Mouse (Mus musculus) liver, embryonic 16.5 days (tissue): Measurements from ENCODE around the gene 4930426L09Rik. TPM values are rescaled to one million over a fixed set of nuclear protein-coding genes. Genes with fewer than 3 reads are reported as not detected.
A peak's percentile ranks its signal among the peaks of the same experiment; 100 is the strongest.

ENCODE experiments used
- ATAC-seq: fragments of 200-750 bp; cut with Nextera tagmentation; 2 replicates; pipeline ENCODE4 v1.8.0; 2017; ENCODE audit warnings: low read depth, mild to moderate bottlenecking, moderate number of reproducible peaks, moderate library complexity
- H3K27ac ChIP-seq: fragments of 300-500 bp; sonication (generic); 2 replicates; pipeline ENCODE4 v1.5.1; 2014; ENCODE audit warnings: mild to moderate bottlenecking, low read length
- H3K27me3 ChIP-seq: fragments of 300-500 bp; sonication (generic); 2 replicates; pipeline ENCODE4 v1.6.1; 2014; ENCODE audit warnings: low read depth, low read length, mixed read lengths; ENCODE audit not compliant: control insufficient read depth, insufficient read depth
- H3K36me3 ChIP-seq: fragments of 300-500 bp; sonication (generic); 2 replicates; pipeline ENCODE4 v1.6.1; 2014; ENCODE audit warnings: mild to moderate bottlenecking; ENCODE audit not compliant: control insufficient read depth, insufficient read depth
- H3K4me1 ChIP-seq: fragments of 300-500 bp; sonication (generic); 2 replicates; pipeline ENCODE4 v1.6.1; 2014; ENCODE audit warnings: low read depth, low read length, mixed read lengths; ENCODE audit not compliant: control insufficient read depth
- H3K4me2 ChIP-seq: fragments of 300-500 bp; sonication (generic); 2 replicates; pipeline ENCODE4 v1.6.1; 2014; ENCODE audit warnings: low read depth, low read length, mixed read lengths
- H3K4me3 ChIP-seq: fragments of 300-500 bp; sonication (generic); 2 replicates; pipeline ENCODE4 v1.5.1; 2014; ENCODE audit warnings: low read depth, mild to moderate bottlenecking, low read length
- H3K9ac ChIP-seq: fragments of 300-500 bp; sonication (generic); 2 replicates; pipeline ENCODE4 v1.6.1; 2014; ENCODE audit warnings: low read depth, low read length
- H3K9me3 ChIP-seq: fragments of 300-500 bp; sonication (generic); replicated peaks from 2 replicates; pipeline ENCODE4 v1.6.1; 2016; ENCODE audit warnings: low read length; ENCODE audit not compliant: control insufficient read depth
- WGBS: fragments of 180-500 bp; shearing (Covaris S2); extraction: QIAGEN DNeasy Blood & Tissue Kit; methylation state at CpG from one replicate; pipeline ENCODE4 v1.1.7; 2014; ENCODE audit not compliant: insufficient replicate concordance; 5-methylcytosine and 5-hydroxymethylcytosine counted together
- polyA plus RNA-seq: library from polyadenylated mRNA; unstranded; fragments of >200 nt; fragmentation: Nextera tagmentation; extraction: Ambion mirVana; gene quantifications from 2 replicates; pipeline ENCODE4 v1.2.1, GENCODE M21; 2015

4930426L09Rik gene
- 0.12 and 0.15 TPM in 2 replicates for polyA plus RNA-seq

DNA sequence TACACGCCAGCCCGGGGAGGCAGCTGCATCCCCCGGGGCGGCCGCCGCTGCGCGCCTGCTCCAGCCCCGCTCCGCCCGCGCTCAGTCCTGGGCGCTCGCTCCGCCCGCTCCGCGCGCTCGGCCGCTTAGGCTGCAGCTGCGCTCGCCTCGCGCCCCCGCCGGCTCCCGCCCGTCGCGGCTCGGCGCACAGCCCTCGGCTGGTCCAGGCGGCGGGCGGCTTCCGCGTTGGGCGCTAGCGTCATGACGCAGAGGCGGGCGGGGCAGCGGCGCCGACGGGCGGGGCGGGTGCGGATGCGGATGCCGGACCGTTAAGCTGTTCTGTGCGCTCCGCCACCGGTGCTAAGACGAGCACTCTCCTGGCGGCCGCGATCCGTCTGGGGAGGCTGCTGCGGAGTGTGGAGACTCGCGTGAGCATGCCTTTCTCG is at the start of gene 4930426L09Rik, which contains the start of gene Pip4k2a:
TSS of gene 4930426L09Rik (plus strand) at position 290 of the 425 bp plus-strand sequence.
TSS of gene Pip4k2a (minus strand) at position 73 of the 425 bp plus-strand sequence.
- H3K27me3 ChIP-seq: no peaks in the 10 kb centered on the region; the same call in 1 of the 2 replicates
- peak within 1 kb of the TSS; percentile 99 for H3K27ac ChIP-seq
- WGBS: under 1% methylated on average over 51 of the region's 66 CpGs
- peak within 1 kb of the TSS; percentile 81 for H3K4me3 ChIP-seq
- H3K9ac ChIP-seq: peak within 1 kb of the TSS; percentile 98
- ATAC-seq: peak; percentile 93
- H3K4me2 ChIP-seq: peak within 1 kb of the TSS; percentile 85
- peaks cover 34% of the 10 kb centered on the region for H3K4me1 ChIP-seq
- H3K36me3 ChIP-seq: no peaks in the 10 kb centered on the region
- H3K9me3 ChIP-seq: no peaks in the 10 kb centered on the region

DNA sequence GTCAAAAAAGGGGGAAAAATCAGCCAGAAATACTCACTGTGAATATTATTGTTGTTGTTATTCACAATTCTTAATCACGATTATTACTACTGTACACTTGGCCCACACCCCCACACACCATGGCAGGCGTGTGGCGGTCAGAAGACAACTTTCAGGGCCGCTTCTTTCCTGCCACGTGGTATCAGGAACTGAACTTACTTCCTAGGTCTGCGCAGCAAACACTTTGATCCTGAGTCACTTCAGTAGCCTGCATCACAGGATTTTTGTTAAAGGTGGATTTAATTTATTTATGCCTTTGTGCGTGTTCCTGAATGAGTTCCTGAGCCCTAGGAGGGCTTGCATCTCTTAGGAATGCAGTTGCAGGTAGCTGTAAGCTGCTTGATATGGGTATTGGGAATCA is 49.4 kb upstream of the 4930426L09Rik start:
- 40% methylated on average over 7 of the region's 7 CpGs for WGBS
- H3K9ac ChIP-seq: no peak overlapping the region
- H3K27me3 ChIP-seq: no peaks in the 10 kb centered on the region
- H3K27ac ChIP-seq: no peak overlapping the region
- H3K4me3 ChIP-seq: no peak overlapping the region
- H3K36me3 ChIP-seq: no peaks in the 10 kb centered on the region
- peaks cover 30% of the 10 kb centered on the region for H3K4me1 ChIP-seq
- ATAC-seq: no peak
- H3K4me2 ChIP-seq: no peak overlapping the region
- no peaks in the 10 kb centered on the region for H3K9me3 ChIP-seq

DNA sequence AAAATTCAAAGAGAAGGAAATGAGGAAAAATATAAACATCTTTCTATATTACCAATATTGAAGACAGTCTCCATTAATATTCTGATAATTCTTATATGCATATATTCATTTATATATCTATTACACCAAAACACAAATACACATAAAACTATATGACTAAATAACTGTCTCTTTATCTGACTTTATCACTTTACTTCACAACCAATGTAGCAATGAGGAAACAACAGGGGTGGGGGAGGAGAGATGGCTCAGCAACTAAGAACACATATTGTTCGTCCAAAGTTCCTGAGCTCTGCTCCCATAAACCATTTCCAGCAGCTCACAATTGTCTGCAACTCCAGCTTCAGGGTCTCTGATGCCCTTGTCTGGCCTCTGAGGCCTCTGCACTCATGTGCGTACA is 47.4 kb upstream of the 4930426L09Rik start:
- H3K27ac ChIP-seq: no peak overlapping the region
- H3K36me3 ChIP-seq: no peaks in the 10 kb centered on the region
- no peaks in the 10 kb centered on the region for H3K27me3 ChIP-seq
- H3K4me2 ChIP-seq: no peak overlapping the region
- no peak overlapping the region for H3K9ac ChIP-seq
- H3K9me3 ChIP-seq: no peaks in the 10 kb centered on the region
- 48% methylated on average over 2 of the region's 2 CpGs for WGBS
- no peak overlapping the region for H3K4me3 ChIP-seq
- peaks cover 48% of the 10 kb centered on the region for H3K4me1 ChIP-seq
- ATAC-seq: no peak

DNA sequence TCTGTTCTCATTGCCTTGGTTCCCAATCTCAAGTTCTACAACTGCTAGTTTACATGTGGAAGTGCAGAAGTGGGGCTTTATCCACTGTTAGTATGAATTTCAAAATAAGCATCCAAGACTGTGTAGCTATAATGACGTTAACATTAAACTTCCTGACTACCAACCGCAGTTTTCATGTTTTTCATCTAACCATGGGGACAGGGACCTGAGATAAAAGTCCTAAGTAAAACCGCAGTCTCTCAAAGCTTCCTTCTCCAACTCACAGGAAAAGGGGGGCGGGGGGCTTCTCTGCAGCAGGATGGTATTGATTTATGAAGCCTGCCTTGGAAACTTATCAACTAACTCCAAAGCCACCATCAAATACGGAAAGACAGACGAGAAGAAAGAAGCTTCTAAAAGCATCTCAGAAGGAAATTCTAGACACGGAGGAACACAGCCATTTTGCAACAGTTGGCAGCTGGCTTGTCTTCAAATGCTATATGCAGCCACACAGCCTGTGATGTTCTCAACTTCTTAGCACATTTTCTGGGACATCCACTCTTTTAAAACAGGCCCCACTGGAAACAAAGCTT is 46.0 kb upstream of the 4930426L09Rik start:
- no peak for ATAC-seq
- peak overlapping the region; percentile 39 for H3K4me2 ChIP-seq
- WGBS: 4% methylated on average over 7 of the region's 7 CpGs
- no peak overlapping the region; the same call in 1 of the 2 replicates for H3K4me3 ChIP-seq
- peak overlapping the region; percentile 47 for H3K27ac ChIP-seq
- H3K27me3 ChIP-seq: no peaks in the 10 kb centered on the region
- no peaks in the 10 kb centered on the region for H3K36me3 ChIP-seq
- H3K4me1 ChIP-seq: peaks cover 61% of the 10 kb centered on the region
- no peaks in the 10 kb centered on the region for H3K9me3 ChIP-seq
- H3K9ac ChIP-seq: peak overlapping the region; percentile 16

DNA sequence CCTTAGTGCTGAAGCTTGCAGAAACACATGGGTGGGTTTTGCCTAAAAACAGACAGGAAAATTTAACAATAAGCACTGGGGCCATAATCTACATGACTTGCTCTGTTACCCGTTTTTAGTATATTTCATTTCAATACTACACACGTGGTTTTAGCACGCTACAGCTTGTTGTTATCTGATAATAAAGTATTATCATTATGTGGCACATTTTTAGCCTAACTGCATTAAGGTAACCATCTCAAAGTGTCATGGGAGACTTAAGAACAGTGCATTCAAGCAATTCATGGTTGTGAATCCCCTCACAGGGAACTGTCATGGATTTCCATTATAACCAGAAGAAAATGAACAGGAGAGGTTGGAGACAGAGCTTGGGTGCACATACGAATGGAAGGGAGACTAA is 43.7 kb upstream of the 4930426L09Rik start:
- Histone ChIP-seq H3K36me3 (no peaks in the 10 kb centered on the region), H3K9me3 (no peaks in the 10 kb centered on the region), H3K4me1 (peaks cover 80% of the 10 kb centered on the region), H3K9ac (0 out of 2 replicates have a peak overlapping the region, but pooled peaks have one; percentile 24), H3K4me2 (peak overlapping the region; percentile 19), H3K4me3 (peak overlapping the region; percentile 1; the same call in 1 of the 2 replicates), H3K27ac (peak overlapping the region; percentile 62), H3K27me3 (no peaks in the 10 kb centered on the region)
- WGBS: 20% methylated on average over 4 of the region's 4 CpGs
- ATAC-seq: peak; percentile 71

DNA sequence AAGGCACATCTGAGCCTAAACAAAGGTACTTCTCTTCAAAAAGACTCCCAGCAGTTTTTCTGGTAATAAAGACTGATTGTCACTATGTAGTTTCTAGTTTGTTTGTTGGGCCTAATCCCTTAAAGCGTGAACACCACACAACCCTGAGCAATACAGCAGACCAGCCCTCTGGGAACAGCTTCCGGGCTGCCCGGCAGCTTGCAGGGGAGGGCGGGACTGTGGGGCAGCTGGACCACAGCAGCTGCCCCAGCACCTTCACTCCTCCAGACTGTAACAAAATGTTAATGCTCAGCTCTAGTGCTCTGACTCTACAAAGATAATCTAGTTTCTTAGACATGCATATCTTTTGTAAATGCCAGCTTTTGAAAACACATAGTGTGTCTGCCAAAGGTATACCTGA is 43.1 kb upstream of the 4930426L09Rik start:
- H3K27ac ChIP-seq: peak overlapping the region; percentile 15; the same call in 1 of the 2 replicates
- H3K36me3 ChIP-seq: no peaks in the 10 kb centered on the region
- peaks cover 82% of the 10 kb centered on the region for H3K4me1 ChIP-seq
- H3K27me3 ChIP-seq: no peaks in the 10 kb centered on the region
- H3K9ac ChIP-seq: peak overlapping the region; percentile 27
- ATAC-seq: 0 out of 2 replicates have a peak, but pooled peaks have one; percentile 31
- WGBS: 20% methylated on average over 4 of the region's 4 CpGs
- peak overlapping the region; percentile 19 for H3K4me2 ChIP-seq
- no peaks in the 10 kb centered on the region for H3K9me3 ChIP-seq
- H3K4me3 ChIP-seq: no peak overlapping the region

DNA sequence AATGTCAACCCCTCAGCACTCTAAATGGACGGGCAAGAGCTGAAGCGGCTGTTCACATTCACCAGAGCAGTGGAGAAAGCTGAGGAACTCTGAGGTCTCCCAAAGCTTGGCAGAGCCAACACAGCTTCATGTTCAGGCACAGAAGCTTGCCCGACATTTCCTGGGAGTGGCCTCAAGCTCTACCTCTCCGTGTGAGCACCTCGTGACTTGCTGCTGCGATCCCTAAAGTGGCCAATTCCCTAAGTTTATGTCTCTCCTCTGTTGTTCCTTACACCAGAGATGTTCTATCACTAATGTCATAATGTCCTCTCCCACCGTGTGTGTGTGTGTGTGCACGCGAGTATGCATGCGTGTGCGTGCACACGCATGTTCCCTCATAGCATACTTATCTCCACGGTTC is 42.5 kb upstream of the 4930426L09Rik start:
- no peaks in the 10 kb centered on the region for H3K9me3 ChIP-seq
- no peak for ATAC-seq
- peak overlapping the region; percentile 19; the same call in 1 of the 2 replicates for H3K4me2 ChIP-seq

DNA sequence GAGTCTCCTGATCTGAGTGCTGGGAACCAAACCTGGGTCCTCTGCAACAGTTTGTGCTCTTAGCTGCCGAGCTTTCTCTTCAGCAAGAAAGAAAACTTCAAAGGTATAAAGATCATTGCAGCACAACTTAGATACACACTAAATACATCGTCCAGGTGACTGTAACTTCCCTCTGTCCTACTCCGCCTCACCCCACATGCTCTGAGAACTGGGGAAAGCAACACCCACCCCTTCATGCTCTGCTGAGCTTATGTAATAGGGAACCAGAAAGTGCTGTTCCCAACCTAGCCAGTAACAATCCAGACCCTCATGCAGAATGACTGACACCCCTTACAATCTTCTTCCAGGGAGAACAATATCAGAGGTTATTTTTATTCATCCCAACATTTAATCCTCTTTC is 41.7 kb upstream of the 4930426L09Rik start:
- Histone ChIP-seq H3K36me3 (no peaks in the 10 kb centered on the region), H3K4me2 (no peak overlapping the region), H3K9me3 (no peaks in the 10 kb centered on the region), H3K4me3 (no peak overlapping the region), H3K27me3 (no peaks in the 10 kb centered on the region), H3K27ac (no peak overlapping the region), H3K9ac (no peak overlapping the region), H3K4me1 (peaks cover 75% of the 10 kb centered on the region)
- ATAC-seq: no peak
- WGBS: 54% methylated on average over 3 of the region's 3 CpGs

More for the DNA sequence above, 42.5 kb upstream of the 4930426L09Rik start:
- H3K4me1 ChIP-seq: peaks cover 80% of the 10 kb centered on the region
- WGBS: 48% methylated on average over 13 of the region's 13 CpGs
- no peaks in the 10 kb centered on the region for H3K36me3 ChIP-seq
- no peaks in the 10 kb centered on the region for H3K27me3 ChIP-seq
- H3K9ac ChIP-seq: no peak overlapping the region
- H3K4me3 ChIP-seq: no peak overlapping the region
- peak overlapping the region; percentile 15; the same call in 1 of the 2 replicates for H3K27ac ChIP-seq

DNA sequence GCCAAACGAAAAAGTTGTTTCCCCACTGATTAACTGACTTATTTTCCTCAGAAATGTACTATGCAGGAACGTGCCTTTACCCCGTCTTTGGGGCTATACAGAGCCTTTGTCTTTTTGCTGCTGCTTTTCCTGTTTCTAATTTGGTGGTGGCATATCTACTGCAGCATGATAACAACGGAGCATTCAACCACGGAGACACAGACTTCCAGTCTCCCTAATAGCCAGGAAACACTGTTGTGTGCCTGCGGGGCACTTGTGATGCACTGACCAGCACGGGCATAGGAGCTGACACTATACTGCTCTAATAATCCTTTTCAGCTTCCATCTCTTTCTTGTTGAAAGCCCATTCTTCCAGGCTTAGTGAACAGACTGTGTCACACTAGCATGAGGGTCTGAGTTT is 41.2 kb upstream of the 4930426L09Rik start:
- Histone ChIP-seq H3K27ac (peak overlapping the region; percentile 57), H3K4me1 (peaks cover 75% of the 10 kb centered on the region), H3K9me3 (no peaks in the 10 kb centered on the region), H3K9ac (no peak overlapping the region; the same call in 1 of the 2 replicates), H3K36me3 (no peaks in the 10 kb centered on the region), H3K4me2 (peak overlapping the region; percentile 30; the same call in 1 of the 2 replicates), H3K27me3 (no peaks in the 10 kb centered on the region), H3K4me3 (no peak overlapping the region)
- WGBS: 17% methylated on average over 7 of the region's 7 CpGs
- peak; percentile 32 for ATAC-seq
